Mouse (Mus musculus): ENCODE results near the gene Vmn1r26.
"Not testable (repeated sequence)": the region's sequence is repeated elsewhere in the genome, so short reads cannot be mapped to it uniquely, and the experiment has no call there.

- TF ChIP-seq POLR2A (IDR thresholded peaks at IDR 0.05; ENCODE audit: borderline replicate concordance, control insufficient read depth, low read depth, low read length); CTCF (IDR thresholded peaks at IDR 0.05; ENCODE audit: control insufficient read depth, insufficient read depth, low read length): not testable (repeated sequence)
Observed at GRCm38 (mm10) chr6:58017478-58017877, 2.5 kb upstream of the Vmn1r26 start.

Data from bone marrow, adult 2 months (tissue).